Mouse (Mus musculus) frontal cortex, adult (tissue): Measurements from ENCODE around the gene Rgs12.

Experiments
- ATAC-seq: cut with Nextera tagmentation; 2 replicates; pipeline ENCODE4 v1.9.2; 2017; ENCODE audit warnings: mild to moderate bottlenecking, moderate library complexity, mixed read lengths; ENCODE audit not compliant: low TSS enrichment

Gene Rgs12

DNA sequence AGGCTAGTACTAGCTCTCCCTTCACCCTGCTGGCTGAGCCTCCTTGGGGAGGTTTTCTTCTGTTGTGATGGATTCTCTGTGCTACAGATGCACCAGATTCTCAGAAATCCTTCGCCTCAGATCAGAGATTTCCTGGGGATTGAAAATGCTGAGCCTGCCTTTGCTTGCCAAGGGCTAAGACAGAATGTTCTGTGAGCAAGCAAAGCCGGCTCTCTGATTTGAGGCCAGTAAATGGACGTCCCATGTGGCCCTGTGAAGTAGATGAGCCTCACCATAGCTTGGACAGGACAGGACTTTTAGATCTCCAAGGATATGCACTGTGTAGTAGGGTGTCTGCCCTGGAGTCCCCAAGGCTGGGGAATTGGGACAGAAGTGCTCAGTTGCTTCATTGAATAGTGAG is 135.7 kb downstream of the Rgs12 start:
- ATAC-seq: no peak

- ATAC-seq: peak; percentile 42; the same call in 1 of the 2 replicates
Measured at GRCm38 (mm10) chr5:35088785-35089613, 139.8 kb downstream of the Rgs12 start.
